Mouse (Mus musculus) midbrain, embryonic 12.5 days (tissue): Measurements from ENCODE around the gene Yipf4. TPM values are rescaled to one million over a fixed set of nuclear protein-coding genes. Genes with fewer than 3 reads are reported as not detected.
"Not testable (repeated sequence)": the region's sequence is repeated elsewhere in the genome, so short reads cannot be mapped to it uniquely, and the experiment has no call there.

Experiments used
- ATAC-seq: fragments of 200-750 bp; cut with Nextera tagmentation; 2 replicates; pipeline ENCODE4 v1.8.0; 2017; ENCODE audit warnings: low read depth, moderate TSS enrichment, moderate library complexity; ENCODE audit not compliant: low FRiP score
- H3K27ac ChIP-seq: fragments of 300-500 bp; sonication (generic); replicated peaks from 2 replicates; pipeline ENCODE4 v1.5.1; 2016; ENCODE audit warnings: mild to moderate bottlenecking
- H3K27me3 ChIP-seq: fragments of 300-500 bp; sonication (generic); 2 replicates; pipeline ENCODE4 v1.6.1; 2016; ENCODE audit warnings: mild to moderate bottlenecking
- H3K36me3 ChIP-seq: fragments of 300-500 bp; sonication (generic); 2 replicates; pipeline ENCODE4 v1.6.1; 2016
- H3K4me1 ChIP-seq: fragments of 300-500 bp; sonication (generic); 2 replicates; pipeline ENCODE4 v1.6.1; 2016
- H3K4me2 ChIP-seq: fragments of 300-500 bp; sonication (generic); replicated peaks from 2 replicates; pipeline ENCODE4 v1.6.1; 2016; ENCODE audit warnings: mild to moderate bottlenecking, moderate library complexity
- H3K4me3 ChIP-seq: fragments of 300-500 bp; sonication (generic); 2 replicates; pipeline ENCODE4 v1.5.1; 2016; ENCODE audit warnings: mild to moderate bottlenecking
- H3K9ac ChIP-seq: fragments of 300-500 bp; sonication (generic); replicated peaks from 2 replicates; pipeline ENCODE4 v1.6.1; 2016; ENCODE audit warnings: mild to moderate bottlenecking, moderate library complexity
- H3K9me3 ChIP-seq: fragments of 300-500 bp; sonication (generic); 2 replicates; pipeline ENCODE4 v1.6.1; 2016; ENCODE audit warnings: mild to moderate bottlenecking
- WGBS: fragments of 180-500 bp; shearing (Covaris S2); methylation state at CpG from one replicate; pipeline ENCODE4 v1.1.7; 2016; 5-methylcytosine and 5-hydroxymethylcytosine counted together
- polyA plus RNA-seq: library from polyadenylated mRNA; unstranded; fragments of >200 nt; fragmentation: Nextera tagmentation; extraction: Ambion mirVana; gene quantifications from 2 replicates; pipeline ENCODE4 v1.2.1, GENCODE M21; 2016

The Yipf4 gene
- 57.0 and 57.6 TPM in 2 replicates for polyA plus RNA-seq

DNA sequence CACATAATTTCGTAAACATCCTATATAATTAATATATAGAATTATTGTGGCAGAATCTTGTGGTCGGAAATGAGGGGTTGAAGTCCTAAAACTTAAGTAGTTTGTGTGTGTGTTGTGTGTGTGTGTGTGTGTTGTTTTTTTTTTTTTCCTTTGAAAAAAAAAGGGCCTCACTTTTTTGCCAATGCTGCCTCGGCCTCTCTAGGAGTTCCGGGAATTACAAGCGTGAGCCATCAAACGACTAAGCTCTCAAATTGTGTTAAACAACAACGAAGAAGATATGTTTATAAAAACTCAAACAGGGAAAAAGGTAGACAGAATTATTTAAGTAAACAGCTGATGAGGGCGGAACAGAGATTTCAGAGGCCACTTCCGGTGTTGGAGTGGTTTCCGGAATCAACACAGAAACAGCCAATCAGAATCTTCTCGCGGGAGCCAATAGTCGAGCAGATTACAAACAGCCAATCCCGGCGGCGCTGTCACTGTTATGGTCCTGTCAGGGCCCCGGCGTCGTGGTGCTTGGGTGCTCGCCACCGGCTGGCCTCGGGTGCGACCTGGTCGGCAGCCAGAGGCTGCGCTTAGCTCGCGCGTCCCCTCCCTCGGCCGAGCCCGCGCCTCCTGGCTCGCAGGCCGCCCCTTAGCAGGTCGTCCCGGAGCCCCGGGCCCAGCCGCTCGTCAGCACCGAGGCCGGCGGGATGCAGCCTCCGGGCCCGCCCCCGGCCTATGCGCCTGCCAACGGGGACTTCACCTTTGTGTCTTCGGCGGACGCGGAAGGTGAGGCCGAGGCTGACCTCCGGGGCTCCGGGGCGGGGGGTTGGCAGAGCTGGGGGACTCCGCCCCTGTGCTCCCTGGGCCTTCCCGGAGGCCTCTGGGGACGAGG lies at the start of gene Yipf4:
TSS of gene Yipf4 (plus strand) at position 470 of the 877 bp plus-strand sequence.
- peak within 1 kb of the TSS; percentile 64 for H3K27ac ChIP-seq
- WGBS, result 4% methylated on average over 57 of the region's 58 CpGs
- no peaks in the 10 kb centered on the region for H3K27me3 ChIP-seq
- peak within 1 kb of the TSS; percentile 91 for H3K9ac ChIP-seq
- H3K4me3 ChIP-seq, result peak within 1 kb of the TSS; percentile 100
- peak; percentile 100 for ATAC-seq
- H3K36me3 ChIP-seq, result peaks cover 14% of the 10 kb centered on the region
- H3K9me3 ChIP-seq, result no peaks in the 10 kb centered on the region
- peaks cover 6% of the 10 kb centered on the region for H3K4me1 ChIP-seq
- H3K4me2 ChIP-seq, result peak within 1 kb of the TSS; percentile 73

DNA sequence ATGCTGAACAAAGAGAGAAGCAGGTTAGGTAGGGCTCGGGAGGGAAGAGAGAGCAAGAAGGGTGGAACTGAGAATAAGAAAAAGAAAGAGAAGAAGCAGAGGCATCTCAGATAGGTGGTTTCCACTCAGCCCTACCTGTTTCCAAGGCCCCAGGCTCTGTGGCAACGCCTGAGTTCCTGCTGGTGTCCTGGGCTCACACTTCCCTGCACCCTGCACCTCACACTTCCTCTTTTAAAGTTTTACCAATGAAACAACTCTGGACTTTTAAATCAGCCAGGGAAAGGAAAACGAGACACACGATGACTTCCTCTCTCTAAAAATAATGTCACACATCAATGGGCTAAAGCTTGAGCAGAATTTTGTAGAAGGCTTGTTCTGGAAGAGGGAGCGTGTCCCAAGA lies 48.8 kb upstream of the Yipf4 start:
- H3K4me3 ChIP-seq, result no peak overlapping the region
- no peaks in the 10 kb centered on the region for H3K36me3 ChIP-seq
- H3K4me1 ChIP-seq, result no peaks in the 10 kb centered on the region
- H3K27ac ChIP-seq, result no peak overlapping the region
- ATAC-seq, result no peak
- H3K9me3 ChIP-seq, result no peaks in the 10 kb centered on the region
- 92% methylated on average over 5 of the region's 5 CpGs for WGBS
- no peak overlapping the region for H3K4me2 ChIP-seq
- H3K9ac ChIP-seq, result no peak overlapping the region
- H3K27me3 ChIP-seq, result no peaks in the 10 kb centered on the region

- no peak overlapping the region for H3K4me2 ChIP-seq
- no peak overlapping the region for H3K9ac ChIP-seq
- no peaks in the 10 kb centered on the region for H3K27me3 ChIP-seq
- ATAC-seq, result no peak
- 87% methylated on average over 10 of the region's 10 CpGs for WGBS
- no peaks in the 10 kb centered on the region for H3K36me3 ChIP-seq
- no peaks in the 10 kb centered on the region for H3K9me3 ChIP-seq
- no peak overlapping the region for H3K4me3 ChIP-seq
- H3K27ac ChIP-seq, result no peak overlapping the region
- no peaks in the 10 kb centered on the region for H3K4me1 ChIP-seq
Measured at GRCm38 (mm10) chr17:74449776-74450175, 39.5 kb upstream of the Yipf4 start.

- Histone ChIP-seq H3K4me2 (no peak overlapping the region), H3K4me3 (no peak overlapping the region), H3K9me3 (no peaks in the 10 kb centered on the region), H3K27me3 (no peaks in the 10 kb centered on the region), H3K27ac (no peak overlapping the region), H3K9ac (no peak overlapping the region), H3K36me3 (no peaks in the 10 kb centered on the region), H3K4me1 (no peaks in the 10 kb centered on the region)
- 88% methylated on average over 3 of the region's 3 CpGs for WGBS
- no peak for ATAC-seq
Measured at GRCm38 (mm10) chr17:74453928-74454327, 35.4 kb upstream of the Yipf4 start.

GRCm38 (mm10) chr17:74454660-74455059 lies 34.6 kb upstream of the Yipf4 start:
- ATAC-seq, result no peak
- Histone ChIP-seq H3K4me3 (no peak overlapping the region), H3K4me2 (no peak overlapping the region), H3K27ac (no peak overlapping the region), H3K27me3 (no peaks in the 10 kb centered on the region), H3K9ac (no peak overlapping the region), H3K36me3 (no peaks in the 10 kb centered on the region), H3K9me3 (no peaks in the 10 kb centered on the region), H3K4me1 (no peaks in the 10 kb centered on the region)
- 79% methylated on average over 1 of the region's 1 CpGs for WGBS

- Histone ChIP-seq H3K27me3 (no peaks in the 10 kb centered on the region), H3K4me1 (no peaks in the 10 kb centered on the region), H3K4me2 (no peak overlapping the region), H3K9me3 (no peaks in the 10 kb centered on the region), H3K36me3 (no peaks in the 10 kb centered on the region), H3K9ac (no peak overlapping the region), H3K4me3 (no peak overlapping the region), H3K27ac (no peak overlapping the region)
- no peak for ATAC-seq
- WGBS, result 96% methylated on average over 4 of the region's 4 CpGs
Measured at GRCm38 (mm10) chr17:74455426-74455825, 33.9 kb upstream of the Yipf4 start.

- Histone ChIP-seq H3K27ac (no peak overlapping the region), H3K4me1 (no peaks in the 10 kb centered on the region), H3K4me3 (no peak overlapping the region), H3K36me3 (no peaks in the 10 kb centered on the region), H3K9ac (no peak overlapping the region), H3K9me3 (no peaks in the 10 kb centered on the region), H3K27me3 (no peaks in the 10 kb centered on the region), H3K4me2 (no peak overlapping the region)
- WGBS, result 95% methylated on average over 5 of the region's 5 CpGs
- no peak for ATAC-seq
Measured at GRCm38 (mm10) chr17:74456825-74457224, 32.5 kb upstream of the Yipf4 start.

DNA sequence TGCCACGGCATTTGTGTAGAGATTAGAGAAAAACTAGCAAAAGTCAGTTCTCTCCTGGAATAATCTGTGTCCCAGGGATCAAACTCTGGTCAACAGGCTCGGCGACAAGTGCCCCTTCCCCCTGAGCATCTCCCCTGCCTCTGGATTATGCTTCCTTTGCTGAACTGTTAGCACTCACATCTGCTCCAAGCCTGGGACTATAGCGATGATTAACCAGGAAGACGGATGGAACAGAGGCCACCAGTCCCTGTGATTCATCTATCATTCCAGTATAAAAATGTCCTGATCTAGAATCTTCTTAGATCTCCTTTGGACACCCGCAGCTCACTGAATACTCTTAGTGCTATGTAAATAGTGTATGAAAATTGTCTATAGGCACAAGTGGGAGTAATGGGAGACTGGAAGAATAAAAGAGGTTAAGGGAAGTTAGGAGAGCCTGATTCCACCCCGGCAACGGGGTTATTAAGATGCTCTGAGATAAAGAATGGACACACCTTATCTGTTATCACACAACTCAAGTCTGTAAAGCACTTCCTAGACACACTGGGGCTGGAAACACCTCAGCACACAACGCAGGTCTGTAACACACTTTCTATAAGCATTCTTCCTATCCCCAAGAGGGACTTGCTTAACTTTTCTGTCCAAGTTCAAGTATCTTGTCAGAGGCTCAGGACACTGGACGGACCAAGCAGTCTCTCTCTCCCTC lies 31.2 kb upstream of the Yipf4 start:
- no peak overlapping the region for H3K27ac ChIP-seq
- no peaks in the 10 kb centered on the region for H3K9me3 ChIP-seq
- H3K27me3 ChIP-seq, result no peaks in the 10 kb centered on the region
- no peaks in the 10 kb centered on the region for H3K4me1 ChIP-seq
- no peak overlapping the region for H3K4me2 ChIP-seq
- no peak for ATAC-seq
- no peak overlapping the region for H3K9ac ChIP-seq
- no peaks in the 10 kb centered on the region for H3K36me3 ChIP-seq
- H3K4me3 ChIP-seq, result no peak overlapping the region
- 75% methylated on average over 10 of the region's 10 CpGs for whole genome bisulfite sequencing

DNA sequence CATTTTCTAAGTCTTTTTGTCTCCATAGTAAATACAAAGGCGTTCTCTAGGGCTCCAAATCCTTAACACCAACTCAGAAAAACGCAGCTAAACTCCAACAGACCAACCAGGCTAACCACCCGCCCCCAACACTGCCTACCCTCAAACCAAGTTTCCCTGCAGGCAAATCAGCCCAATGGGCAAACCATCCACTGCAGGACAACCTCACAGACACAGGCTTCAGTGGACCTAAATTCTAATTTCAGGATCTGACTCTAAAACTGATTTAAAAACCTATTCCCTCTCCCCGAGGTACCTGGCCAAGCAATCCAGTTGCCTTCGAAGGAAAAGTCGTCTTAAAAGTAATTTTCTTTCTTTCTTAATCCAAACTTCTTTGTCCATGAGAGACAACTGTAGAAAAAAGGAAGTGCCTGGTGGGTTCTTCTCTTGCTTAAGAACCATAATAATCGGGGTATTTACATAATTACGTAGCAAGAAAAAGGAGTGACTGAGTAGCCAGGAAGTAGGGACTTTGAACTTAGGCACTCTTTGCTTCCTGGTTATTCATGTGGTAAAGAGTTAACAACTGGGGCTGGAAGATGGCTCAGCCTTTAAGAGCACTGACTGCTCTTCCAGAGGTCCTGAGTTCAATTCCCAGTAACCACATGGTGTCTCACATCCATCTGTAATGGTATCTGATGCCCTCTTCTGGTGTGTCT lies 30.4 kb upstream of the Yipf4 start, which contains the start of gene Nlrc4:
TSS of gene Nlrc4 (minus strand) at position 432 of the 698 bp plus-strand sequence.
- no peak within 1 kb of the TSS for H3K9ac ChIP-seq
- no peak within 1 kb of the TSS for H3K4me2 ChIP-seq
- no peaks in the 10 kb centered on the region for H3K27me3 ChIP-seq
- no peaks in the 10 kb centered on the region for H3K36me3 ChIP-seq
- H3K4me3 ChIP-seq, result no peak within 1 kb of the TSS
- H3K9me3 ChIP-seq, result no peaks in the 10 kb centered on the region
- no peak for ATAC-seq
- 56% methylated on average over 8 of the region's 8 CpGs for WGBS
- no peaks in the 10 kb centered on the region for H3K4me1 ChIP-seq
- no peak within 1 kb of the TSS for H3K27ac ChIP-seq

- no peak for ATAC-seq
- no peak overlapping the region for H3K27ac ChIP-seq
- H3K9ac ChIP-seq, result no peak overlapping the region
- H3K27me3 ChIP-seq, result no peaks in the 10 kb centered on the region
- no peaks in the 10 kb centered on the region for H3K4me1 ChIP-seq
- H3K4me3 ChIP-seq, result no peak overlapping the region
- no peaks in the 10 kb centered on the region for H3K9me3 ChIP-seq
- H3K36me3 ChIP-seq, result no peaks in the 10 kb centered on the region
- no peak overlapping the region for H3K4me2 ChIP-seq
Measured at GRCm38 (mm10) chr17:74463510-74463909, 25.8 kb upstream of the Yipf4 start.

DNA sequence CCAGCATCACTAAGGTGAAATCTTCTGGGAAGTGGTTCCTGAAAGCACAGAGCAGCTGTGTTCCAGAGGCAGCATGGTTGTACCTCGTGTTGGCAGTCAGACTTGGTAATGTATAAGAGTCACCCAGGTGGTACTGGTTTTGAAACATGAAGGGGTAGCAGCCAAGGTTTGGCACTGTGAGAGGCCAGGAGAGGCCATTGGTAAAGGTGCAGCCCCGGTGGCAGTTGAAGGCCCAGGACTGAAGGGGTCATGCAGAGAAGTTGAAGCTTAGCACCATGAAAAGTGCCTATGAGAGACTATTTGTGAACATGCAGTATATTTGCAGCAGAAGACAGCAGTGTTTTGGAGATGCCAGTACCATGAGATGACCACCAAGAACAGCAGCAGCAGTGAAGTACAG lies 21.3 kb upstream of the Yipf4 start:
- WGBS, result 83% methylated on average over 2 of the region's 2 CpGs
- H3K36me3 ChIP-seq, H3K27me3 ChIP-seq, ATAC-seq, H3K4me2 ChIP-seq, H3K4me1 ChIP-seq, H3K9me3 ChIP-seq, H3K4me3 ChIP-seq, H3K9ac ChIP-seq, H3K27ac ChIP-seq: not testable (repeated sequence)

GRCm38 (mm10) chr17:74470133-74470532 lies 19.2 kb upstream of the Yipf4 start:
- not testable (repeated sequence) for H3K9ac ChIP-seq, H3K27me3 ChIP-seq, H3K4me3 ChIP-seq, H3K36me3 ChIP-seq, H3K4me1 ChIP-seq, ATAC-seq, H3K9me3 ChIP-seq, H3K27ac ChIP-seq, H3K4me2 ChIP-seq
- 75% methylated on average over 6 of the region's 6 CpGs for WGBS
